Mouse (Mus musculus) myocyte (in vitro differentiated cells): Measurements from ENCODE around the gene Tmem117. TPM values are rescaled to one million over a fixed set of nuclear protein-coding genes. Genes with fewer than 3 reads are reported as not detected.

Experiments
- H3K27me3 ChIP-seq: one replicate; pipeline ENCODE4 v1.6.1; 2011; ENCODE audit not compliant: control insufficient read depth, insufficient read depth, insufficient read length
- H3K36me3 ChIP-seq: one replicate; pipeline ENCODE4 v1.6.1; 2011; ENCODE audit not compliant: control insufficient read depth, insufficient read depth
- H3K4me2 ChIP-seq: one replicate; pipeline ENCODE4 v1.6.1; 2011; ENCODE audit warnings: low read depth, control low read depth
- H3K4me3 ChIP-seq: one replicate; pipeline ENCODE4 v1.5.1; 2011; ENCODE audit warnings: mild to moderate bottlenecking, control low read depth, moderate library complexity
- H3K79me2 ChIP-seq: one replicate; pipeline ENCODE4 v1.6.1; 2011; ENCODE audit not compliant: control insufficient read depth, insufficient read depth
- H3ac ChIP-seq: one replicate; pipeline ENCODE4 v1.6.1; 2011; ENCODE audit not compliant: control insufficient read depth, insufficient read length
- CEBPB ChIP-seq: IDR thresholded peaks from 2 replicates; pipeline ENCODE4 v1.6.1; 2011; ENCODE audit warnings: mild to moderate bottlenecking, moderate library complexity; ENCODE audit not compliant: poor library complexity, insufficient read depth, severe bottlenecking
- E2F4 ChIP-seq: IDR thresholded peaks from one replicate; pipeline ENCODE4 v1.6.1; 2011; ENCODE audit warnings: mild to moderate bottlenecking, control low read depth, moderate library complexity; ENCODE audit not compliant: insufficient read depth
- MAX ChIP-seq: IDR thresholded peaks from one replicate; pipeline ENCODE4 v1.6.1; 2011; ENCODE audit warnings: low read depth, mild to moderate bottlenecking, control low read depth
- MYOD1 ChIP-seq, 3 experiments: IDR thresholded peaks; one replicate each; pipeline ENCODE4 v1.6.1; 2011; ENCODE audit warnings: control low read depth in 2 of 3, low read depth in 2 of 3, mild to moderate bottlenecking in 2 of 3, moderate library complexity in 1 of 3; ENCODE audit not compliant: insufficient read length in 2 of 3, control insufficient read depth in 1 of 3
- MYOG ChIP-seq, 3 experiments: IDR thresholded peaks; one replicate each; pipeline ENCODE4 v1.6.1; 2011; ENCODE audit warnings: control low read depth in 2 of 3, low read depth in 2 of 3, mild to moderate bottlenecking in 2 of 3; ENCODE audit not compliant: insufficient read length in 2 of 3, control insufficient read depth in 1 of 3, insufficient read depth in 1 of 3
- POLR2A ChIP-seq: IDR thresholded peaks from one replicate; pipeline ENCODE4 v1.6.1; 2011; ENCODE audit warnings: low read depth, mild to moderate bottlenecking, control low read depth, moderate library complexity; ENCODE audit not compliant: insufficient read length
- POLR2AphosphoS2 ChIP-seq: IDR thresholded peaks from one replicate; pipeline ENCODE4 v1.6.1; 2011; ENCODE audit warnings: low read depth, control low read depth; ENCODE audit not compliant: insufficient read length
- REST ChIP-seq: IDR thresholded peaks from one replicate; pipeline ENCODE4 v1.6.1; 2011; ENCODE audit warnings: mild to moderate bottlenecking, control low read depth, moderate library complexity; ENCODE audit not compliant: insufficient read depth, insufficient read length
- SRF ChIP-seq: IDR thresholded peaks from one replicate; pipeline ENCODE4 v1.6.1; 2011; ENCODE audit warnings: low read depth; ENCODE audit not compliant: control insufficient read depth, insufficient read length
- TCF12 ChIP-seq: IDR thresholded peaks from one replicate; pipeline ENCODE4 v1.6.1; 2011; ENCODE audit warnings: mild to moderate bottlenecking, control low read depth; ENCODE audit not compliant: poor library complexity, insufficient read depth, severe bottlenecking
- TCF3 ChIP-seq: IDR thresholded peaks from one replicate; pipeline ENCODE4 v1.6.1; 2011; ENCODE audit warnings: low read depth, control low read depth; ENCODE audit not compliant: insufficient read length
- USF1 ChIP-seq: IDR thresholded peaks from one replicate; pipeline ENCODE4 v1.6.1; 2011; ENCODE audit warnings: low read depth, mild to moderate bottlenecking, control low read depth, moderate library complexity
- polyA plus RNA-seq: library from polyadenylated mRNA; unstranded; fragments of >200 nt; fragmentation: generic; extraction: Trizol; gene quantifications from one replicate; pipeline ENCODE4 v1.2.1, GENCODE M21; 2012; ENCODE audit warnings: missing spikeins

The Tmem117 gene
- polyA plus RNA-seq, 1 experiment, result 0.37 TPM

GRCm38 (mm10) chr15:94620909-94621308 is 8.1 kb upstream of the Tmem117 start:
- Histone ChIP-seq H3K27me3 (no peaks in the 10 kb centered on the region), H3K79me2 (no peaks in the 10 kb centered on the region), H3K4me3 (no peak overlapping the region), H3ac (no peak overlapping the region), H3K4me2 (no peak overlapping the region), H3K36me3 (no peaks in the 10 kb centered on the region)
- no peak for TF ChIP-seq POLR2AphosphoS2
- TF ChIP-seq REST, result no peak
- TF ChIP-seq CEBPB, result no peak
- no peak for TF ChIP-seq SRF
- TF ChIP-seq USF1, result no peak
- TF ChIP-seq POLR2A, result no peak
- no peak for TF ChIP-seq TCF3
- no peak for TF ChIP-seq MYOG (IDR thresholded peaks at IDR 0.05; ENCODE audit: control insufficient read depth in 1 of 3, insufficient read depth in 1 of 3, insufficient read length in 2 of 3, low read depth in 2 of 3)
- no peak for TF ChIP-seq E2F4
- no peak for TF ChIP-seq TCF12
- TF ChIP-seq MYOD1 (IDR thresholded peaks at IDR 0.05; ENCODE audit: control insufficient read depth in 1 of 3, insufficient read length in 2 of 3, low read depth in 2 of 3), result no peak
- no peak for TF ChIP-seq MAX

DNA sequence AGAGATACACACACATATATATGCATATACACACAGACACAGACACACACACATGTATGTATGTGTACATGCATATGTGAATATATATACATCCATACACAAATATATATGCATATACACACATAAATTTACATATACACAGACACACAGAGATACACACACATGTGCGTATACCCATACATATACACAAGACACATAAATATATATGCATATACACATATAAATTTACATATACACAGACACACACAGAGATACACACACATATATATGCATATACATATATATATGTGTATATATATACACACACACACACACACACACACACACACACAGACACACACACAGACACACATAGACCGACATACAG is 586 bp upstream of the Tmem117 start:
- Histone ChIP-seq H3K4me2 (peak overlapping the region; percentile 44), H3K27me3 (peaks cover 15% of the 10 kb centered on the region), H3K4me3 (no peak overlapping the region), H3K79me2 (no peaks in the 10 kb centered on the region), H3K36me3 (no peaks in the 10 kb centered on the region), H3ac (no peak overlapping the region)
- TF ChIP-seq POLR2AphosphoS2, result no peak
- no peak for TF ChIP-seq MAX
- no peak for TF ChIP-seq USF1
- no peak for TF ChIP-seq MYOD1 (IDR thresholded peaks at IDR 0.05; ENCODE audit: control insufficient read depth in 1 of 3, insufficient read length in 2 of 3, low read depth in 2 of 3)
- no peak for TF ChIP-seq TCF3
- TF ChIP-seq MYOG (IDR thresholded peaks at IDR 0.05; ENCODE audit: control insufficient read depth in 1 of 3, insufficient read depth in 1 of 3, insufficient read length in 2 of 3, low read depth in 2 of 3), result no peak
- TF ChIP-seq CEBPB, result no peak
- no peak for TF ChIP-seq TCF12
- no peak for TF ChIP-seq REST
- no peak for TF ChIP-seq POLR2A
- no peak for TF ChIP-seq SRF
- no peak for TF ChIP-seq E2F4

DNA sequence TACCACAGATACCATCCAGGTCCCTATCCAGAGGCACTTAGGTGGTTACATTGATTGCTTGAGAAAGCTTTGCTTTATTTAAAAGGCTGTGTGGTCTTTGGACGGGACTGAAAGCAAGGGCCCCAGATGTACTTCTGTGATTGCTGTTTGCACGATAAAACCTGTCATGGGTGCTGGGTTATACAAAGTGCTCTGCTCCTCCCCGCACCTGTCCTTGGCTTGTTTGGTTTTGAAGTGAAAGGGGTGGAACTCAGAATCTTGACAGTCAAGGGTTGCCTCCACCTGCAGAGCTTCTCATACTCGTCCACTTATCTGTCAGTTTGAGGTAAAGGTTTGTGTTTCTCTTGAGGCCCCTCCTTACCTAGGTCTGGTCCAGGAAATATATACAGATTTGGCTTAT is 1.5 kb downstream of the Tmem117 start:
- no peak overlapping the region for H3ac ChIP-seq

DNA sequence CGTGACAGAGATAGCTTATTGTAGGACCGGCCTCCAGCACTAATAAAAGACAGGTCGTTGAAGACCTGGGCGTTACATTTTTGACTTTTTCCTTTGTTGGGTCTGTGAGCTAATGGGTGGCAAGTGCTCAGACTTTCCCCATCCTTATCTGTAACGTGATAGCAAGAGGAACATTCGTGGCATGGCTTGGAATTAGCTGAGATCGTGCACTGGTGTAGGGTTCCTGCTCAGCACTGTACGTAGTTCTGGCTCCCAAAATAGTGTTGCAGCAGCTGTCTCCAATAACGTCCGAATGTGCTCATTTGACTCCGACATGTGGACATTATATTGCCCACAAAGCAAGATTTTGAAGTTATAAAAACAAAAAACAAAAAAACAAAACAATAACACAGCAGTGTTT is 5.5 kb downstream of the Tmem117 start:
- TF ChIP-seq POLR2A, result no peak
- peak in 1 of 3 experiments; percentile 36 for TF ChIP-seq MYOG (IDR thresholded peaks at IDR 0.05; ENCODE audit: control insufficient read depth in 1 of 3, insufficient read depth in 1 of 3, insufficient read length in 2 of 3, low read depth in 2 of 3)
- TF ChIP-seq MYOD1 (IDR thresholded peaks at IDR 0.05; ENCODE audit: control insufficient read depth in 1 of 3, insufficient read length in 2 of 3, low read depth in 2 of 3), result peak in 2 of 3 experiments; percentile 20 to 49
- TF ChIP-seq E2F4, result no peak
- no peak for TF ChIP-seq REST
- Histone ChIP-seq H3K27me3 (no peaks in the 10 kb centered on the region), H3ac (no peak overlapping the region), H3K79me2 (no peaks in the 10 kb centered on the region), H3K4me2 (peak overlapping the region; percentile 27), H3K36me3 (no peaks in the 10 kb centered on the region), H3K4me3 (no peak overlapping the region)

More for the DNA sequence above, 1.5 kb downstream of the Tmem117 start:
- Histone ChIP-seq H3K27me3 (peaks cover 15% of the 10 kb centered on the region), H3K79me2 (no peaks in the 10 kb centered on the region), H3K36me3 (no peaks in the 10 kb centered on the region), H3K4me2 (no peak overlapping the region), H3K4me3 (no peak overlapping the region)
- TF ChIP-seq CEBPB (no peak), E2F4 (no peak), TCF3 (no peak), MAX (no peak), MYOD1 (IDR thresholded peaks at IDR 0.05; ENCODE audit: control insufficient read depth in 1 of 3, insufficient read length in 2 of 3, low read depth in 2 of 3) (no peak), POLR2A (no peak), SRF (no peak), MYOG (IDR thresholded peaks at IDR 0.05; ENCODE audit: control insufficient read depth in 1 of 3, insufficient read depth in 1 of 3, insufficient read length in 2 of 3, low read depth in 2 of 3) (no peak), TCF12 (no peak), USF1 (no peak), REST (no peak), POLR2AphosphoS2 (no peak)

- TF ChIP-seq CEBPB (no peak), MYOD1 (IDR thresholded peaks at IDR 0.05; ENCODE audit: control insufficient read depth in 1 of 3, insufficient read length in 2 of 3, low read depth in 2 of 3) (no peak), MYOG (IDR thresholded peaks at IDR 0.05; ENCODE audit: control insufficient read depth in 1 of 3, insufficient read depth in 1 of 3, insufficient read length in 2 of 3, low read depth in 2 of 3) (no peak), POLR2A (no peak), REST (no peak), MAX (no peak), TCF3 (no peak), POLR2AphosphoS2 (no peak), TCF12 (no peak), SRF (no peak), USF1 (no peak), E2F4 (no peak)
- Histone ChIP-seq H3K4me3 (no peak overlapping the region), H3K4me2 (no peak overlapping the region), H3K36me3 (no peaks in the 10 kb centered on the region), H3K27me3 (no peaks in the 10 kb centered on the region), H3K79me2 (no peaks in the 10 kb centered on the region), H3ac (no peak overlapping the region)
Observed at GRCm38 (mm10) chr15:94638207-94638606, 9.2 kb downstream of the Tmem117 start.
